ENCODE assay signal across 12 mouse cellular contexts in the genomic region with DNA sequence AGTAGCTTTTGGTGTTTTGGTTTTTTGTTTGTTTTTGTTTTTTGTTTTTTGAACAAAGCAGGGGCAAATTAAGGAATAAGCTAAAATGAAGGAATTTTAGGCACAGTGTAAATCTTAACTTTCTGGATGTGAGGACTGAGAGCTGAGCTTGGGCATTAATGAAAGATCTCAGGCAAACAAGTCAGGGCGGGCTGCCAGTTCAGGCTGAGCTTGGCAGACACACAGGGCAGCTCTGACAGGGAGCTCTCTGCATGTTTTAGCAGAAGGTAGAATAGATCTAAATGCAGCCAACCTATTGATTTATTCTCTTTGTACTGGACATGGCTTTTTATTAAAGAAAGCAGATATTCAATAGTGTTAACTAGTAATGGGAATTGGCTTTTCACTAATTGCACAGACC. TPM values are rescaled to one million over a fixed set of nuclear protein-coding genes. Genes with fewer than 3 reads are reported as not detected.
DNase-seq lines count a peak whose midpoint lies in the region; ATAC-seq lines count a peak whose summit lies in the region.
"Had no signal": no experiment of that assay in that cellular context is flagged by ENCODE, and none has a peak within 500 bp of the region (broad histone marks: within the 10 kb centered on the region; RNA-seq: fewer than 3 reads in every experiment).

No protein-coding gene starts in this region.

- no peaks in the 10 kb centered on the region for H3K9me3 ChIP-seq in hindbrain, embryonic 16.5 days (ENCODE audit: control insufficient read depth, low read length)
- no peaks in the 10 kb centered on the region for H3K9me3 ChIP-seq in hindbrain, embryonic 13.5 days
- H3K9me3 ChIP-seq: neural tube, embryonic 15.5 days had no signal

- no peak overlapping the region for H3K9ac ChIP-seq in hindbrain, embryonic 16.5 days (ENCODE audit: low read depth, low read length)
- no peak overlapping the region for H3K9ac ChIP-seq in hindbrain, embryonic 13.5 days
- H3K9ac ChIP-seq: neural tube, embryonic 15.5 days had no signal

- no peaks in the 10 kb centered on the region; the same call in 1 of the 2 replicates for H3K4me1 ChIP-seq in hindbrain, embryonic 16.5 days (ENCODE audit: control insufficient read depth, insufficient read depth, low read depth, low read length)
- 0 out of 2 replicates have a peak, but pooled peaks cover 6% of the 10 kb centered on the region for H3K4me1 ChIP-seq in hindbrain, embryonic 13.5 days (replicated peaks)
- H3K4me1 ChIP-seq: megakaryocyte, embryonic 14.5 days had no signal

- ATAC-seq in hindbrain, embryonic 16.5 days: 0 out of 2 replicates have a peak, but pooled peaks have one; percentile 52
- ATAC-seq in hindbrain, embryonic 13.5 days (ENCODE audit: low FRiP score): no peak
- ATAC-seq in cerebellum, adult (ENCODE audit: insufficient number of reproducible peaks, low FRiP score, low TSS enrichment): 0 out of 2 replicates have a peak, but pooled peaks have one; percentile 58

- H3K36me3 ChIP-seq in hindbrain, embryonic 16.5 days (ENCODE audit: control insufficient read depth, insufficient read depth, low read length): no peaks in the 10 kb centered on the region
- H3K36me3 ChIP-seq in hindbrain, embryonic 13.5 days: no peaks in the 10 kb centered on the region
- H3K36me3 ChIP-seq: neural tube, embryonic 15.5 days had no signal

- intact Hi-C loops in left cerebral cortex, postnatal 36 days (cut with DNase I): no loop called here

- H3K27me3 ChIP-seq in hindbrain, embryonic 16.5 days (replicated peaks; ENCODE audit: control insufficient read depth, insufficient read depth, low read length): no peaks in the 10 kb centered on the region
- no peaks in the 10 kb centered on the region for H3K27me3 ChIP-seq in hindbrain, embryonic 13.5 days
- H3K27me3 ChIP-seq: megakaryocyte, embryonic 14.5 days; neural tube, embryonic 15.5 days had no signal

- 38% methylated on average over 1 of the region's 1 CpGs for WGBS in hindbrain, embryonic 16.5 days
- WGBS in hindbrain, embryonic 13.5 days: 61% methylated on average over 1 of the region's 1 CpGs

- no peak overlapping the region for H3K4me2 ChIP-seq in hindbrain, embryonic 16.5 days (ENCODE audit: low read length)
- H3K4me2 ChIP-seq in hindbrain, embryonic 13.5 days: no peak overlapping the region
- H3K4me2 ChIP-seq: neural tube, embryonic 15.5 days had no signal

- no peak overlapping the region for H3K27ac ChIP-seq in hindbrain, embryonic 16.5 days (ENCODE audit: low read depth, low read length)
- H3K27ac ChIP-seq in hindbrain, embryonic 13.5 days: no peak overlapping the region
- H3K27ac ChIP-seq: neural tube, embryonic 15.5 days had no signal

- peak; percentile 67 to 77 for DNase-seq in right cerebral cortex, postnatal 10 days (ENCODE audit: low spot score in 2 of 2)
- no peak for DNase-seq in right cerebral cortex, adult 18-20 months
- peak; percentile 60 to 71 for DNase-seq in layer of hippocampus, postnatal 10 days (ENCODE audit: low spot score in 2 of 2)
- no peak for DNase-seq in left cerebral cortex, postnatal 36 days (ENCODE audit: low spot score in 2 of 2)
- DNase-seq in thymus, postnatal 10 days (ENCODE audit: low spot score in 2 of 2): no peak
- DNase-seq: liver; thymus, postnatal 25 days had no signal

- H3K4me3 ChIP-seq in hindbrain, embryonic 16.5 days (ENCODE audit: low read length): no peak overlapping the region
- H3K4me3 ChIP-seq in hindbrain, embryonic 13.5 days: no peak overlapping the region
- H3K4me3 ChIP-seq: megakaryocyte, embryonic 14.5 days; neural tube, embryonic 15.5 days had no signal

RNA-seq across cellular contexts. Expression of gene Arl14ep, which starts 31.8 kb away (rescaled TPM):
- polyA plus RNA-seq in hindbrain, embryonic 16.5 days (2015; fragmentation: Nextera tagmentation; extraction: Ambion mirVana): 31.7 and 36.3 TPM in 2 replicates
- polyA plus RNA-seq in hindbrain, embryonic 13.5 days (2015; fragmentation: Nextera tagmentation; extraction: Ambion mirVana): 39.2 and 40.9 TPM in 2 replicates
- total RNA-seq in layer of hippocampus, postnatal 10 days (2021): 10 to 100 TPM; 48.2 to 49.2 TPM
- 10 to 100 TPM; 34.7 to 45.8 TPM for total RNA-seq in left cerebral cortex, postnatal 36 days (2021)

Comparison
In these comparisons a context has a peak if more than half of its experiments do, and no peak if none do; other contexts are left out.
1. DNase-seq: peak in right cerebral cortex, postnatal 10 days (2 of 2) and layer of hippocampus, postnatal 10 days (2 of 2); none in right cerebral cortex, adult 18-20 months (single experiment), left cerebral cortex, postnatal 36 days (0 of 2) and thymus, postnatal 10 days (0 of 2).